Mouse (Mus musculus): ENCODE results near the gene Slc36a2. TPM values are rescaled to one million over a fixed set of nuclear protein-coding genes. Genes with fewer than 3 reads are reported as not detected.

Slc36a2 gene
- polyA plus RNA-seq, 1 experiment from 2014 or later: 1.1 TPM

- no peak for TF ChIP-seq CTCF (IDR thresholded peaks at IDR 0.05; ENCODE audit: low read depth)
These were observed 32.0 kb upstream of the Slc36a2 start for GRCm38 (mm10) chr11:55216830-55217229.

DNA sequence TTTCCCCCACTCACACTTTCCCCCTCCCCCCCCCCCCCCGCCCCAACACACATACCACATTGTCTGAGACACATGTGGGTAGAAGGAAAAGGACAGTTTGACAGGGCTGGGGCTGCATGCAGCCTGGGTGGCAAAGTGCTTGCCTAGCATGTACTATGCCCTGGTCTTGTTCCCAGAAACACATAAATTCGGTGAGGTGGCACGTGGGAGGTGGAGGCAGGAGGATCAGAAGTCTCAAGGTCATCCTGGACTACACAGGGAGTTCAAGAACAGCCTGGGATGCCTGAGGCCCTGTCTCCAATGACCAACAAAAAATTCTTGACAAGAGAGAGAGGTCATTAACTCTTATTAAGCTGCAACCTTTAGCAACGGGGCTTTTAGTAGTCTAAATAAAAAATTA, 31.2 kb upstream of the Slc36a2 start:
- no peak overlapping the region for H3K4me2 ChIP-seq
- peaks cover 8% of the 10 kb centered on the region; the same call in 1 of the 2 replicates for H3K36me3 ChIP-seq (ENCODE audit: insufficient read depth)
- peaks cover 6% of the 10 kb centered on the region; the same call in 1 of the 2 replicates for H3K4me1 ChIP-seq (ENCODE audit: insufficient read depth)
- 58% methylated on average over 4 of the region's 4 CpGs for WGBS
- no peak for DNase-seq
- H3K9me3 ChIP-seq (ENCODE audit: low read depth, low read length): no peaks in the 10 kb centered on the region
- no peak for ATAC-seq (ENCODE audit: insufficient read depth)
- no peak overlapping the region for H3K4me3 ChIP-seq (ENCODE audit: low read depth, low read length)
- no peak overlapping the region for H3K27ac ChIP-seq (ENCODE audit: low read depth)
- no peak overlapping the region for H3K9ac ChIP-seq
- TF ChIP-seq CTCF (IDR thresholded peaks at IDR 0.05; ENCODE audit: low read depth): no peak
- no peaks in the 10 kb centered on the region for H3K27me3 ChIP-seq (ENCODE audit: insufficient read depth, low read length)

More at GRCm38 (mm10) chr11:55216830-55217229, 32.0 kb upstream of the Slc36a2 start:
- peak overlapping the region; percentile 3; the same call in 1 of the 2 replicates for H3K27ac ChIP-seq (ENCODE audit: low read depth)
- no peak overlapping the region for H3K4me3 ChIP-seq (ENCODE audit: low read depth, low read length)
- no peak overlapping the region for H3K4me2 ChIP-seq
- ATAC-seq (ENCODE audit: insufficient read depth): peak; percentile 77
- no peaks in the 10 kb centered on the region for H3K9me3 ChIP-seq (ENCODE audit: low read depth, low read length)
- WGBS: 39% methylated on average over 13 of the region's 13 CpGs
- no peaks in the 10 kb centered on the region for H3K27me3 ChIP-seq (ENCODE audit: insufficient read depth, low read length)
- no peak overlapping the region for H3K9ac ChIP-seq
- peak; percentile 85 for DNase-seq
- H3K36me3 ChIP-seq (ENCODE audit: insufficient read depth): peaks cover 8% of the 10 kb centered on the region; the same call in 1 of the 2 replicates
- peaks cover 6% of the 10 kb centered on the region; the same call in 1 of the 2 replicates for H3K4me1 ChIP-seq (ENCODE audit: insufficient read depth)

DNA sequence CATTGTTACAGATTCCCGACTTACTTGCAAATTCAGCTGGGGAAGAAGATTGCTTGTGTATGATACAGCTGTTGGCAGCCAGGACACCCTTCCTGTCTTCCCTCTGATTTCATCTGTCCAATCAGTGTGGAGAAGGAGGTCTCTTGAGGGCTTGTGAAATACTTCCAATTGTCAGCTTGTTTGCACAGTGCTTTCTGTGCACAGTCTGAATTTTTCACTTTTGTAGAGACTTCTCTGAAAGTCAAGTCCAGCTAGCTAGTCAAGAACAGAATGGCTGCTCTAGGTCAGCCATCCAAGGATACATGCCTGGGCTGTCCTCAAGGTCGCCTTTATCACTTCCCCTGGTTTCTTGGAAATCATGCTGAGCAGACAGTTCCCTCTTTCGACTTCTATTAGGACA, 30.1 kb upstream of the Slc36a2 start:
- H3K9me3 ChIP-seq (ENCODE audit: low read depth, low read length): no peaks in the 10 kb centered on the region
- no peak for TF ChIP-seq CTCF (IDR thresholded peaks at IDR 0.05; ENCODE audit: low read depth)
- no peak for ATAC-seq (ENCODE audit: insufficient read depth)
- no peak overlapping the region for H3K4me2 ChIP-seq
- 0 out of 2 replicates have a peak, but pooled peaks cover 4% of the 10 kb centered on the region for H3K36me3 ChIP-seq (ENCODE audit: insufficient read depth)
- DNase-seq: peak; percentile 11
- no peak overlapping the region for H3K27ac ChIP-seq (ENCODE audit: low read depth)
- H3K4me1 ChIP-seq (ENCODE audit: insufficient read depth): peaks cover 6% of the 10 kb centered on the region; the same call in 1 of the 2 replicates
- H3K9ac ChIP-seq: no peak overlapping the region
- no peak overlapping the region for H3K4me3 ChIP-seq (ENCODE audit: low read depth, low read length)
- 70% methylated on average over 3 of the region's 3 CpGs for WGBS
- no peaks in the 10 kb centered on the region for H3K27me3 ChIP-seq (ENCODE audit: insufficient read depth, low read length)

GRCm38 (mm10) chr11:55214161-55214560, 29.3 kb upstream of the Slc36a2 start:
- Histone ChIP-seq H3K27ac (ENCODE audit: low read depth) (no peak overlapping the region), H3K4me2 (no peak overlapping the region), H3K36me3 (ENCODE audit: insufficient read depth) (0 out of 2 replicates have a peak, but pooled peaks cover 4% of the 10 kb centered on the region), H3K4me3 (ENCODE audit: low read depth, low read length) (no peak overlapping the region), H3K9ac (no peak overlapping the region), H3K4me1 (ENCODE audit: insufficient read depth) (peaks cover 6% of the 10 kb centered on the region; the same call in 1 of the 2 replicates), H3K27me3 (ENCODE audit: insufficient read depth, low read length) (no peaks in the 10 kb centered on the region), H3K9me3 (ENCODE audit: low read depth, low read length) (no peaks in the 10 kb centered on the region)
- DNase-seq: no peak
- ATAC-seq (ENCODE audit: insufficient read depth): no peak
- 77% methylated on average over 5 of the region's 5 CpGs for WGBS
- TF ChIP-seq CTCF (IDR thresholded peaks at IDR 0.05; ENCODE audit: low read depth): no peak

DNA sequence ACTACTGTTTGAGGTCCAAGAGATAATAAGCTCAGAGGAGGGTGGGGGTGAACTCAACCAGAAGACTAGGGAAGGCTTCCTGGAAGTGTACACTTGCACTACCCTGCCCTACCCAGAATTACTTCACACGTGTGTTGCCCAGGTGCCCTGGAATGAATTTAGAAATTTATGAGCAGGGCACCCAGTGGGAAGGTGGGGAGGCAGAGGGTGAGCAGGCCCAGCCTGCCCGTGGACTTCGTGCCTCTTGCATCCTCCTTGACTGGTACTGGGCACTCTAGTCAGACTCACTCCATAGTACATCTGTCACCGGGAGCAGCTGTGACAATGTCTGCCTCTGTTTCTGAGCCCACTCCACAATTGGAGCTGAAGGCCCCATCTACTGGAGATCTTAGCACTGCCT, 28.6 kb upstream of the Slc36a2 start:
- peaks cover 6% of the 10 kb centered on the region; the same call in 1 of the 2 replicates for H3K4me1 ChIP-seq (ENCODE audit: insufficient read depth)
- H3K27ac ChIP-seq (ENCODE audit: low read depth): no peak overlapping the region
- DNase-seq: no peak
- H3K4me2 ChIP-seq: no peak overlapping the region
- WGBS: 90% methylated on average over 4 of the region's 4 CpGs
- no peaks in the 10 kb centered on the region for H3K9me3 ChIP-seq (ENCODE audit: low read depth, low read length)
- no peak for ATAC-seq (ENCODE audit: insufficient read depth)
- H3K36me3 ChIP-seq (ENCODE audit: insufficient read depth): 0 out of 2 replicates have a peak, but pooled peaks cover 4% of the 10 kb centered on the region
- H3K4me3 ChIP-seq (ENCODE audit: low read depth, low read length): no peak overlapping the region
- TF ChIP-seq CTCF (IDR thresholded peaks at IDR 0.05; ENCODE audit: low read depth): no peak
- no peaks in the 10 kb centered on the region for H3K27me3 ChIP-seq (ENCODE audit: insufficient read depth, low read length)
- no peak overlapping the region for H3K9ac ChIP-seq

DNA sequence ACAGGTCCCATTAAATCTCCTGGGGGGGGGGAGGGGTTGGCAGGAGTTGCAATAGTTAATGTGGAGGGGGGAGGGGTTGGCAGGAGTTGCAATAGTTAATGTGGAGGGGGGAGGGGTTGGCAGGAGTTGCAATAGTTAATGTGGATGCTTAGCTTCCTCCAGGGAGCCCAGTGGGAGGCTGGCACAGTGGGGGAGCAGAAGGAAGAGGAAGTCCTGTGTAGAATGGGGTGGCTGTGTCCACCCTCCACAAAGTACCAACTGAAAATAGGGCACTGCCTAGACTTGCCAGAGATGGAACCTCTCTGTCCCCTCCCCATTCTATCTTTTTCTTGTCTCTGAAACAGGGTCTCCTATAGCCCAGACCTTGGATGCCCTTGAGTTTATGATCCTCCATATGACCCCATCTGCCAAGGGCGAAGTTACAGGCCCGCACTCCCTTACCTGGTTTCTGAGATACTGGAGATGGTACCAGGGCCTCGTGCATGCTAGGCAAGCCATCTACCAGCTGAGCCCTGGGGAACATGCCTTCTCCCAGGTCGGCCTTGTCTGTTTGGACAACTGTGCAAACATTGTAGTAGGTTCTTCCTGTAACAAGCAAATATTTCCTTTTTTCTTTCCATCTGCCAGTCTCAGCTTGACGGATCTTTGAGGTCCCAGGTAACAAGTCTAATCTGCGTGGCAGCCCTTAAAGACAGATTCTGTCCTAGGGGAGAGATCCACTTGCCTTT, 24.9 kb upstream of the Slc36a2 start:
- Histone ChIP-seq H3K4me1 (ENCODE audit: insufficient read depth) (0 out of 2 replicates have a peak, but pooled peaks cover 4% of the 10 kb centered on the region), H3K27me3 (ENCODE audit: insufficient read depth, low read length) (peaks cover 4% of the 10 kb centered on the region; the same call in 1 of the 2 replicates), H3K4me2 (no peak overlapping the region), H3K9me3 (ENCODE audit: low read depth, low read length) (no peaks in the 10 kb centered on the region), H3K4me3 (ENCODE audit: low read depth, low read length) (no peak overlapping the region), H3K9ac (no peak overlapping the region), H3K36me3 (ENCODE audit: insufficient read depth) (no peaks in the 10 kb centered on the region), H3K27ac (ENCODE audit: low read depth) (no peak overlapping the region)
- ATAC-seq (ENCODE audit: insufficient read depth) (no peak), DNase-seq (no peak)
- TF ChIP-seq CTCF (IDR thresholded peaks at IDR 0.05; ENCODE audit: low read depth): no peak
- WGBS: 62% methylated on average over 6 of the region's 6 CpGs

DNA sequence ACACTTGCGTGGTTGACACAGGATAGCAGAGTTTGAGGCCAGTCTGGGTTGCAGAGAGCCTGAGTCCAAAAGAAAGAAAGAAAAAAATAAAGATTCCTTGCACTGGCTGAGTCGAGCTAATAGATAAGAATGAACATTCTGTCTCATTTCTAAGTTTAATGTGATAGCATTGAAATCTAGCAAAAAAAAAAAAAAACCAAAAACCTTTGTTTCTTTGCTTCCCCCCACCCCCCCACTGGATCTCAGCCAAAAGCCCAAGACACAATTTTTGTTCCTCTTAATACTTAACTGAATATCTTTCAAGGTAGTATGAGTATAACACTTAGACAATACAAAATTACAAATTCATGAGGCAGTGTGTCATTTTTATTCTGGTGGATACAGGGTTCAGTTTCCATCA, 24.2 kb upstream of the Slc36a2 start:
- no peaks in the 10 kb centered on the region for H3K9me3 ChIP-seq (ENCODE audit: low read depth, low read length)
- WGBS: 48% methylated on average over 2 of the region's 2 CpGs
- H3K9ac ChIP-seq: no peak overlapping the region
- TF ChIP-seq CTCF (IDR thresholded peaks at IDR 0.05; ENCODE audit: low read depth): no peak
- H3K27ac ChIP-seq (ENCODE audit: low read depth): no peak overlapping the region
- no peak overlapping the region for H3K4me2 ChIP-seq
- no peaks in the 10 kb centered on the region for H3K36me3 ChIP-seq (ENCODE audit: insufficient read depth)
- ATAC-seq (ENCODE audit: insufficient read depth) (no peak), DNase-seq (no peak)
- H3K4me3 ChIP-seq (ENCODE audit: low read depth, low read length): no peak overlapping the region
- peaks cover 4% of the 10 kb centered on the region; the same call in 1 of the 2 replicates for H3K27me3 ChIP-seq (ENCODE audit: insufficient read depth, low read length)
- H3K4me1 ChIP-seq (ENCODE audit: insufficient read depth): 0 out of 2 replicates have a peak, but pooled peaks cover 5% of the 10 kb centered on the region

All from lung, embryonic 14.5 days (tissue).